Mouse (Mus musculus) heart, postnatal 10 days (tissue): ENCODE results near the gene Lingo1. TPM values are rescaled to one million over a fixed set of nuclear protein-coding genes. Genes with fewer than 3 reads are reported as not detected.
A peak's percentile ranks its signal among the peaks of the same experiment; 100 is the strongest.

Source experiments
- DNase-seq, 2 experiments: peaks; one replicate each; pipeline ENCODE4 v3.0.0; 2021
- intact Hi-C: fragments of 180-260 bp; cut with DNase I; formaldehyde crosslinking; loops from one replicate; pipeline ENCODE4 v1.15.1; 2025
- total RNA-seq, 2 experiments: library from RNA; stranded (reverse); gene quantifications; 2 replicates each; pipeline ENCODE4 v1.2.3; 2021

The Lingo1 gene
- total RNA-seq, 2 experiments from 2014 or later, result 2.1 to 2.3 TPM

- intact Hi-C loops, result loop anchor here (5.0 to 10.0 kb wide), 4 partner anchors 135 to 425 kb away; no protein-coding TSS in a partner anchor
- peak in 1 of 2 experiments; percentile 17 for DNase-seq
Observed at GRCm38 (mm10) chr9:56637403-56637857, 158.8 kb downstream of the Lingo1 start.

- intact Hi-C loops, result loop anchor here (1.0 to 10.0 kb wide), 5 partner anchors 135 to 425 kb away; no protein-coding TSS in a partner anchor
- no peak for DNase-seq
Observed at GRCm38 (mm10) chr9:56636766-56637402, 159.4 kb downstream of the Lingo1 start.

GRCm38 (mm10) chr9:56636214-56636613 is 160.1 kb downstream of the Lingo1 start:
- DNase-seq, result peak; percentile 91 to 93

GRCm38 (mm10) chr9:56635498-56636121 is 160.7 kb downstream of the Lingo1 start:
- intact Hi-C loops, result loop anchor here (1.0 to 10.0 kb wide), 5 partner anchors 137 to 423 kb away; no protein-coding TSS in a partner anchor
- DNase-seq, result peak in 1 of 2 experiments; percentile 41

More at GRCm38 (mm10) chr9:56636214-56636613, 160.1 kb downstream of the Lingo1 start:
- intact Hi-C loops, result loop anchor here (1.0 to 10.0 kb wide), 5 partner anchors 136 to 424 kb away; no protein-coding TSS in a partner anchor

GRCm38 (mm10) chr9:56635121-56635497 is 161.2 kb downstream of the Lingo1 start:
- intact Hi-C loops, result loop anchor here (5.0 to 10.0 kb wide), 4 partner anchors 137 to 423 kb away; no protein-coding TSS in a partner anchor
- DNase-seq, result peak; percentile 46 to 47

- peak; percentile 4 to 22 for DNase-seq
- intact Hi-C loops, result loop anchor here (5.0 to 10.0 kb wide), 4 partner anchors 138 to 422 kb away; no protein-coding TSS in a partner anchor
Observed at GRCm38 (mm10) chr9:56634406-56635120, 161.7 kb downstream of the Lingo1 start.

GRCm38 (mm10) chr9:56633449-56634225 is 162.6 kb downstream of the Lingo1 start:
- intact Hi-C loops, result loop anchor here (10.0 kb wide), 2 partner anchors 191 to 369 kb away; no protein-coding TSS in a partner anchor
- peak in 1 of 2 experiments; percentile 7 for DNase-seq

GRCm38 (mm10) chr9:56630945-56631344 is 165.3 kb downstream of the Lingo1 start:
- no peak for DNase-seq
- intact Hi-C loops, result loop anchor here (10.0 kb wide), 2 partner anchors 194 to 366 kb away; no protein-coding TSS in a partner anchor

GRCm38 (mm10) chr9:56629674-56630397 is 166.4 kb downstream of the Lingo1 start:
- DNase-seq, result peak; percentile 34 to 53
- intact Hi-C loops, result loop anchor here (10.0 kb wide), 2 partner anchors 195 to 365 kb away; no protein-coding TSS in a partner anchor

GRCm38 (mm10) chr9:56627295-56627694 is 169.0 kb downstream of the Lingo1 start:
- intact Hi-C loops, result no loop called here
- DNase-seq, result no peak

GRCm38 (mm10) chr9:56624923-56625322 is 171.3 kb downstream of the Lingo1 start:
- intact Hi-C loops, result no loop called here
- DNase-seq, result no peak

GRCm38 (mm10) chr9:56623361-56623760 is 172.9 kb downstream of the Lingo1 start:
- intact Hi-C loops, result no loop called here
- no peak for DNase-seq

- DNase-seq, result no peak
- intact Hi-C loops, result no loop called here
Observed at GRCm38 (mm10) chr9:56622761-56623160, 173.5 kb downstream of the Lingo1 start.

- intact Hi-C loops, result no loop called here
Observed at GRCm38 (mm10) chr9:56620512-56621371, 175.5 kb downstream of the Lingo1 start.

GRCm38 (mm10) chr9:56619715-56620114 is 176.6 kb downstream of the Lingo1 start:
- no peak for DNase-seq
- intact Hi-C loops, result no loop called here

More at GRCm38 (mm10) chr9:56620512-56621371, 175.5 kb downstream of the Lingo1 start:
- DNase-seq, result no peak

- intact Hi-C loops, result no loop called here
- DNase-seq, result no peak
Observed at GRCm38 (mm10) chr9:56618660-56619059, 177.6 kb downstream of the Lingo1 start.

- intact Hi-C loops, result no loop called here
- DNase-seq, result no peak
Observed at GRCm38 (mm10) chr9:56616061-56616460, 180.2 kb downstream of the Lingo1 start.

GRCm38 (mm10) chr9:56612798-56613183 is 183.5 kb downstream of the Lingo1 start:
- DNase-seq, result no peak
- intact Hi-C loops, result no loop called here
